Mouse (Mus musculus) kidney, embryonic 14.5 days (tissue): ENCODE measurements around the gene Cadm4. TPM values are rescaled to one million over a fixed set of nuclear protein-coding genes. Genes with fewer than 3 reads are reported as not detected.

Experiments used
- ATAC-seq: fragments of 200-750 bp; cut with Nextera tagmentation; 2 replicates; pipeline ENCODE4 v1.8.0; 2017; ENCODE audit warnings: moderate number of reproducible peaks, mild to moderate bottlenecking, moderate TSS enrichment, moderate library complexity; ENCODE audit not compliant: low FRiP score, low TSS enrichment
- H3K27ac ChIP-seq: fragments of 300-500 bp; sonication (generic); 2 replicates; pipeline ENCODE4 v1.5.1; 2014; ENCODE audit warnings: low read depth, mild to moderate bottlenecking, low read length, moderate library complexity, mixed read lengths
- H3K27me3 ChIP-seq: fragments of 300-500 bp; sonication (generic); 2 replicates; pipeline ENCODE4 v1.6.1; 2014; ENCODE audit warnings: mild to moderate bottlenecking, low read length; ENCODE audit not compliant: control insufficient read depth, insufficient read depth
- H3K36me3 ChIP-seq: fragments of 300-500 bp; sonication (generic); 2 replicates; pipeline ENCODE4 v1.6.1; 2014; ENCODE audit warnings: low read length, mixed read lengths; ENCODE audit not compliant: control insufficient read depth, insufficient read depth
- H3K4me1 ChIP-seq: fragments of 300-500 bp; sonication (generic); 2 replicates; pipeline ENCODE4 v1.6.1; 2014; ENCODE audit warnings: low read length, mixed read lengths; ENCODE audit not compliant: control insufficient read depth, insufficient read depth
- H3K4me2 ChIP-seq: fragments of 300-500 bp; sonication (generic); replicated peaks from 2 replicates; pipeline ENCODE4 v1.6.1; 2014; ENCODE audit warnings: low read depth, mild to moderate bottlenecking, low read length
- H3K4me3 ChIP-seq: fragments of 300-500 bp; sonication (generic); 2 replicates; pipeline ENCODE4 v1.5.1; 2014; ENCODE audit warnings: mild to moderate bottlenecking, low read length
- H3K9ac ChIP-seq: fragments of 300-500 bp; sonication (generic); 2 replicates; pipeline ENCODE4 v1.6.1; 2014; ENCODE audit warnings: low read depth, mild to moderate bottlenecking, low read length, moderate library complexity
- H3K9me3 ChIP-seq: fragments of 300-500 bp; sonication (generic); 2 replicates; pipeline ENCODE4 v1.6.1; 2016; ENCODE audit warnings: low read length; ENCODE audit not compliant: control insufficient read depth
- WGBS: fragments of 180-500 bp; shearing (Covaris S2); extraction: QIAGEN DNeasy Blood & Tissue Kit; methylation state at CpG from one replicate; pipeline ENCODE4 v1.1.7; 2014; 5-methylcytosine and 5-hydroxymethylcytosine counted together
- polyA plus RNA-seq: library from polyadenylated mRNA; unstranded; fragments of >200 nt; fragmentation: Nextera tagmentation; extraction: Ambion mirVana; gene quantifications from 2 replicates; pipeline ENCODE4 v1.2.1, GENCODE M21; 2014

Cadm4 gene
- polyA plus RNA-seq, 1 experiment from 2014 or later = 1.5 TPM

DNA sequence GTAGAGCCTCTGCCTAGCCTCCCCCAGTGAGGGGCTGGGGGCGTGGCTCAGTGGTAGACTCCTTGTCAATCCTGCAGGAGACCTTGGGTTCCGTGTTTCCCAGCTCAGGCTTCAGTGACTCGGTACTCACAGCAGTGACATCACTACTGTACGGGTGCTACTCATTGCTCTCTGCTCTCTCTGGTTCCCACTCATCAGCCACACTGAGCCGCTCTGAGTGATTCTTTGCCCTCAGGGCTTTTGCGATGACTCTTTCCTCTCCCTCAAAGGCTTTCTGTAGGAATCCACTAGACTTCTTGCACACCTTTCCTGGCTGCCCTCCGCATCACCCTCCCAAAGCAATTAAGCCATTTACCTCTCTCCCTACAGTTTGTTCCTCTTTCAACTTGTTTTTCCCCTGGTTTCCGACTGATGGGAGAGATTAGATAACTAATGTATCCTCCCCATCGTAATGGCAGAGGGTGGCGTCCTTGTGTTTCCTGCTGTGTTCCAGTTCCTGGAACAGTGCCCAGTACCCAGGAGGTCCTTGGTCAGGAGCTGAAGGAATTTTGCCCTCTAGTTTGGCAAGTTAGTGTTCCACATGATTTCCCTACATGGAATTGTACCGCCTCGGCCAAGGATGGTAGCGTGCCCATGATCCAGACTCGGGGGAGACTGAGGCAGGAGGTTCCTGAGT lies 20.3 kb upstream of the Cadm4 start:
- ATAC-seq = 0 out of 2 replicates have a peak, but pooled peaks have one; percentile 14
- H3K27ac ChIP-seq = peak overlapping the region; percentile 15; the same call in 1 of the 2 replicates

DNA sequence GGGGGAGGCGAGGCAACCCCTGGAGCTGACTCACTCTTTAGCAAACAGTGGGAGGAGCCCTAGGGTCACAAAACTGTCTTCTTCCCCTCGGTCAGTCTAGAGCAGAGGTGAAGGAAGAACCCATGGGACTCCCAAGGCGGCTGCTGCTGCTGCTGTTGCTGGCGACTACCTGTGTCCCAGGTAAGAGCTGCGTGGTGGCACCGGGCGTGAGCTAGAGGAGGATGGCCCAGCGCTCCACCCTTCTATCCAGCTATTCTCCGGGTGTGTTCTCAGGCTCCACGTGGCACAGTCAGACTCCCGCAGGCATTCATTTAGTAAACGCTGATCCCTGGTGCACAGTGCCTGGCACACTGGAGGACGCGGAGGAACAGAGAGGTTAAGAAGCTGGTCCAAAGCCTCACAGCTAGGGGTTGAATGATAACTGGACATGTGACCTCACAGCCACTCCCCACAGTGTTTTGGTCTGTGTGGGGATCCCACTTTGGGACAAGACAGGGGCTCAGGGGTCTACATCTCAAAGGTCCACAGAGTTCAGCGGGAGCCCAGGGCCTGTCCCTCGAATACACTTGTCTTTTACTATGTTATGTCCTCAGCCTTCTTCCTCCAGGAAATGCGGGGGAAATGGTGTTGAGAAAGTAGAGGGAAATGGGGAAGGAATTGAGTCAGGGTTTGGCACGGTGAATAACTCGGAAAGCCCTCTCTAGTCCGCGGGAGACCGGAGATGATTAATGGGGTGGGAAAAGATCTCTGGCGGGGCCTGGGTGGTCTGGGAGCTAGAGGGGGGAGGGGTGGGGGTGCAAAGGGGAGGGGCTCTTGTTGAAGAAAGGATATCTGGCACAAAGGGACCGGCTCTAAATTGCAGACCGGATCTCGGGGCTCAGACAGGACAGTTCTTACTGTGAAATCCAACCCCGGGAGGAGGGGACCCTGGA lies 19.2 kb upstream of the Cadm4 start, which contains the start of gene Plaur:
Gene Plaur, plus strand, starts transcription at position 97 of the 932 bp plus-strand sequence.
- H3K36me3 ChIP-seq = no peaks in the 10 kb centered on the region
- peak within 1 kb of the TSS; percentile 40 for H3K4me2 ChIP-seq
- H3K27me3 ChIP-seq = no peaks in the 10 kb centered on the region
- H3K27ac ChIP-seq = peak within 1 kb of the TSS; percentile 76
- WGBS = 4% methylated on average over 27 of the region's 27 CpGs
- H3K4me1 ChIP-seq = 0 out of 2 replicates have a peak, but pooled peaks cover 18% of the 10 kb centered on the region
- no peaks in the 10 kb centered on the region for H3K9me3 ChIP-seq
- ATAC-seq = peak; percentile 63
- peak within 1 kb of the TSS; percentile 32; the same call in 1 of the 2 replicates for H3K9ac ChIP-seq
- H3K4me3 ChIP-seq = peak within 1 kb of the TSS; percentile 29

More for the DNA sequence above, 20.3 kb upstream of the Cadm4 start:
- H3K9me3 ChIP-seq = no peaks in the 10 kb centered on the region
- no peaks in the 10 kb centered on the region for H3K27me3 ChIP-seq
- H3K4me3 ChIP-seq = no peak overlapping the region
- 0 out of 2 replicates have a peak, but pooled peaks cover 18% of the 10 kb centered on the region for H3K4me1 ChIP-seq
- no peak overlapping the region for H3K4me2 ChIP-seq
- H3K36me3 ChIP-seq = no peaks in the 10 kb centered on the region
- 47% methylated on average over 14 of the region's 14 CpGs for WGBS
- H3K9ac ChIP-seq = no peak overlapping the region

DNA sequence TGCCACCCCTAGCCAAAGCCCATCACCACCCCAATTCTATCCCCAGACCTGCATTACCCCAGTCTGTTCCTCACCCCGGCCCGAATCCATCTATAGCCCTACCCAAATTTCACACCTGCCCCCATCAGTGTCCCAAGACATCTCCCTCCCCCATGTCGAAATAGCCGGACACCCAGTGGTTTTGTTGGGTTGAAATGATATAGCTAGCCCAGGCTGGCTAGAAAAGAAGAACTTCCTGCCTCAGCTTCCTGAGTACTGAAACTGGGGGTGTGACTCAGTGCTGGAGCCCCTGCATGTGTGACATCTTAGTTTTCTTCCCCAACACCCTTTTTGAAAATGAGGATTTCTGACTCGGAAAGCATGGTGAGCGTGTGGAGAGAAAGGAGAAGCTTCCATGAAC lies 15.0 kb upstream of the Cadm4 start:
- no peak overlapping the region for H3K4me2 ChIP-seq
- WGBS = 92% methylated on average over 6 of the region's 6 CpGs
- 0 out of 2 replicates have a peak, but pooled peaks cover 14% of the 10 kb centered on the region for H3K4me1 ChIP-seq
- H3K9ac ChIP-seq = no peak overlapping the region
- no peak overlapping the region for H3K27ac ChIP-seq
- no peaks in the 10 kb centered on the region for H3K36me3 ChIP-seq
- no peaks in the 10 kb centered on the region for H3K9me3 ChIP-seq
- H3K4me3 ChIP-seq = no peak overlapping the region
- no peak for ATAC-seq
- no peaks in the 10 kb centered on the region for H3K27me3 ChIP-seq

DNA sequence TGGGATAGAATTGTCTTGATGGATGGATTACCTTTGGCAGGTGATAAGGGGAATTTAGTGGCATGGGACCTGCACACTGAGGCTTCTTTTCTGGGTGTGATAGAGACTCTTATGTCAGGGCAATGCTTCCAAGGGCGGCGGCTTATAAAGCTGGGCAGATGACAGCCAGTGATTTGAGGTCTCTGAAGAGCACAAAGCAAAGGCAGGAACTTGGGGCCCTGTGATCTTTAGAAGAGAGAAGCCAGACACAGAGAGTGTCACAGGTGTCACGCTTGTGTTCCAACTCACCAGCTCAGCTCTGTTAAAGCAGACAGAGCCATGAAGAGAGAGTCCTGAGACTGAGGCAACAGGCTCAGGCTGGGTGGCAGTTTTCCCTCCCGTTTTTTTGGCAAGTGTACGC lies 13.9 kb upstream of the Cadm4 start:
- WGBS = 80% methylated on average over 5 of the region's 5 CpGs
- H3K9me3 ChIP-seq = no peaks in the 10 kb centered on the region
- 0 out of 2 replicates have a peak, but pooled peaks cover 8% of the 10 kb centered on the region for H3K4me1 ChIP-seq
- ATAC-seq = no peak
- no peak overlapping the region for H3K4me3 ChIP-seq
- H3K36me3 ChIP-seq = no peaks in the 10 kb centered on the region
- no peak overlapping the region for H3K4me2 ChIP-seq
- no peak overlapping the region for H3K27ac ChIP-seq
- no peaks in the 10 kb centered on the region for H3K27me3 ChIP-seq
- H3K9ac ChIP-seq = no peak overlapping the region

DNA sequence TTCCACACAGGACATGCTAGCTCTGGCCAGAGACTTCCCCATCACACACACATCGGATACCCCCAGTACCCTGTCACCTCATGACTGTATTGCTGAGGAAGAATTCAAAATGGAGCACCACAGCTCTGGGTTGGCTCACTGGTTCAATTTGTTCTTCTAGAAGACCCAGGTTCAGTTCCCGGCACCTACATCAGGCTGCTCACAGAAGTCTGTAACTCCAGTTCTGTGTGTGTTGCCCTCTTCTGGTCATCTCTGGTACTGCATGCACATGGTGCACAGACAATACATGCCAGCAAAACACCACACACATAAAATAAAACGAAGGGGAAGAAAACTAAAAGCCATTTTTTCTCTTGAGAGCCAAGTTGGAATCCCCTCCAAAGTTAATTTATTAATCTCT lies 12.7 kb upstream of the Cadm4 start:
- no peak for ATAC-seq
- Histone ChIP-seq H3K9ac (no peak overlapping the region), H3K4me3 (no peak overlapping the region), H3K27me3 (no peaks in the 10 kb centered on the region), H3K4me1 (0 out of 2 replicates have a peak, but pooled peaks cover 4% of the 10 kb centered on the region), H3K36me3 (no peaks in the 10 kb centered on the region), H3K27ac (no peak overlapping the region), H3K9me3 (no peaks in the 10 kb centered on the region), H3K4me2 (no peak overlapping the region)
- 88% methylated on average over 3 of the region's 3 CpGs for WGBS

DNA sequence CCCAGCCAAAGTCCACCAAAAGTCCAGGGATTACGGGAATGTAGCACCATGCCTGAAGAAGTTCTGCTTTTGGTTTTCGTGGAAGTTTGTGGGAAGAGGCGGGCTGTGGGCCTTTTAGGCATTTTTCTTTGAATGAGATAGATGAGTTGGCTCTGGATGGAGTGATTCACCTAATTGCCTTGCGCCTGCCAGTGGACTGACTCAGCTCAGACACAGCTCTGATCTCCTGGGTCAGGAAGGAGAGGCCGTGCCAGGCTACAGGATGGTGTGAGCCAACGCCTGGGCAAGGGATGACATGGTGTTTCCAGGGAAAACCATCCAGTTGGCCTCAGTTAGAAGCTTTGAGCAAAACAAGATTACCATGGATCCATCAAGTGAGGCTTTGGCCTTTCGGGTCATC lies 11.5 kb upstream of the Cadm4 start:
- H3K27me3 ChIP-seq = no peaks in the 10 kb centered on the region
- H3K9me3 ChIP-seq = no peaks in the 10 kb centered on the region
- no peaks in the 10 kb centered on the region for H3K36me3 ChIP-seq
- 95% methylated on average over 7 of the region's 7 CpGs for WGBS
- H3K9ac ChIP-seq = no peak overlapping the region
- H3K4me1 ChIP-seq = no peaks in the 10 kb centered on the region
- no peak overlapping the region for H3K4me2 ChIP-seq
- H3K4me3 ChIP-seq = no peak overlapping the region
- ATAC-seq = no peak
- no peak overlapping the region for H3K27ac ChIP-seq

DNA sequence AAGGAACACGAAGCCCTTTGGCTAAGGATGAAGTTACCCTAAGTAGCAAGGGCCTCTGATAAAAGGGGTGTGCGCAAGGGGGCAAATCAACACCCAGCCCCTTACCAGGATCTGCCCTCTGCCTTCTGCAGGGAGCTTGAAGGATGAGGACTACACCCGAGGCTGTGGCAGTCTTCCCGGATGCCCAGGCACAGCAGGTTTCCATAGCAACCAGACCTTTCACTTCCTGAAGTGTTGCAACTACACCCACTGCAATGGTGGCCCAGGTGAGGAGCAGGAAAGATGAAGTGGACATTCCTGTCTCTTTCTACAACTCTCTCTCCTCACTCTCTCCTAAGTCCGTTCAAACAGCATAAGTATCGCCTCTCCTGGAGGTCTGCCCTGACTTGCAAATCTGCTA lies 9.4 kb upstream of the Cadm4 start:
- no peak overlapping the region for H3K4me3 ChIP-seq
- no peaks in the 10 kb centered on the region for H3K36me3 ChIP-seq
- H3K9me3 ChIP-seq = no peaks in the 10 kb centered on the region
- no peak for ATAC-seq
- 83% methylated on average over 6 of the region's 6 CpGs for WGBS
- no peak overlapping the region for H3K9ac ChIP-seq
- H3K4me1 ChIP-seq = no peaks in the 10 kb centered on the region
- no peak overlapping the region for H3K27ac ChIP-seq
- H3K4me2 ChIP-seq = no peak overlapping the region
- no peaks in the 10 kb centered on the region for H3K27me3 ChIP-seq

DNA sequence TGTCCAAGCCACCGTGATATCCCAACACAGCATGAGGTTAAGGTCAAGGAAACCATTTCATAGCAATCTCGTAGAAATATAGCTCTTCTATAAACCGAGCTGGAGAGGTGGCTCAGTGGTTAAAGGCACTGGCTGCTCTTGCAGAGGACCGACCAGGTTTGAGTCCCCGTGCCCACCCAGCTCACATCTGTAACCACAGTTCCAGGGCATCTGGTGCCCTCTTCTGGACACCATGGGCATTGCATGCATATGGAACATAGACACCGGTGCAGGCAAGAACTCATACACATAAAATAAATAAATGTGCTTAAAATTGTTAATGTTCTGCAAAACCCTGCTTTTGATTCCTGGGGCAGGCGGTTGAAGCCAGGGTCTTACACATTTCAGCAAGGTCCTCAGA lies 8.9 kb upstream of the Cadm4 start:
- Histone ChIP-seq H3K27me3 (no peaks in the 10 kb centered on the region), H3K4me3 (no peak overlapping the region), H3K27ac (no peak overlapping the region), H3K9me3 (no peaks in the 10 kb centered on the region), H3K9ac (no peak overlapping the region), H3K4me2 (no peak overlapping the region), H3K4me1 (no peaks in the 10 kb centered on the region), H3K36me3 (no peaks in the 10 kb centered on the region)
- no peak for ATAC-seq
- WGBS = 76% methylated on average over 7 of the region's 7 CpGs
